In the genomic region with DNA sequence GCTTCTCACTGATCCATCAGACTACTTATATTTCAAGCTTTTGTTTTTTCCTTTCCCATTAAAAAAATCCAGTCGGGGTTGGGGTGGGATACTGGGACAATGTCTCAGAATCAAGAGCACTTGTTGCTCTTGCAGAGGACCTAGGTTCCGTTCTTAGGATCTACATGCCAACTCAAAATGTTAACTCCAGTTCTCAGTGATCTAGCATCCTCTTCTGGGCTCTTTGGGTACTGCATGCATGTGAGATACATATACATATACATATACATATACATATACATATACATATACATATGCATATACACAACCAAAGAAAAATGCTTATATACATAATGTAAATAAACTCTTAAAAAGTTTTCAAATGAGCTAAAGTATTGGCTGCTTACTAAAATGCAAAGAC, we compare ENCODE assay signal across 19 mouse cellular contexts. TPM values are rescaled to one million over a fixed set of nuclear protein-coding genes. Genes with fewer than 3 reads are reported as not detected.
DNase-seq lines count a peak whose midpoint lies in the region; ATAC-seq and TF ChIP-seq lines count a peak whose summit lies in the region.
"Had no signal": no experiment of that assay in that cellular context is flagged by ENCODE, and none has a peak within 500 bp of the region (broad histone marks: within the 10 kb centered on the region; RNA-seq: fewer than 3 reads in every experiment).

No protein-coding gene starts in this region.

- DNase-seq in CD4-positive, CD25-positive, alpha-beta regulatory T cell, adult 2 months (ENCODE audit: low read depth, low spot score): peak; percentile 21
- no peak for DNase-seq in left cerebral cortex, adult 2 months (ENCODE audit: extremely low spot score in 1 of 2, low spot score in 2 of 2)
- DNase-seq in left cerebral cortex, postnatal 10 days (ENCODE audit: extremely low spot score in 1 of 2, low spot score in 2 of 2): no peak
- DNase-seq in 416B (ENCODE audit: low read depth) (peak; percentile 57), ZHBTc4 (ENCODE audit: low read depth, low spot score) (peak; percentile 55)
- no peak for DNase-seq in right cerebral cortex, postnatal 4 days
- no peak for DNase-seq in left cerebral cortex, adult 11 months (ENCODE audit: low spot score)
- DNase-seq: adrenal gland, adult 8-10 months; cerebellum, adult 11-12 months; kidney, adult 11 months; kidney, postnatal 14 days; lung, postnatal 10 days; spleen, adult 18-20 months; thymus, postnatal 14 days had no signal

- intact Hi-C loops in left cerebral cortex, adult 2 months (cut with DNase I): no loop called here
- intact Hi-C loops in left cerebral cortex, postnatal 10 days (cut with DNase I): no loop called here

- no peak overlapping the region for H3K27ac ChIP-seq in left cerebral cortex, adult 2 months
- H3K27ac ChIP-seq: forebrain, embryonic 15.5 days; hindbrain, embryonic 12.5 days; neural tube, embryonic 12.5 days had no signal

- no peak for ATAC-seq in CD4-positive, CD25-positive, alpha-beta regulatory T cell, adult 4 months
- ATAC-seq: forebrain, embryonic 15.5 days had no signal

- no peak overlapping the region for H3K4me3 ChIP-seq in left cerebral cortex, adult 2 months
- H3K4me3 ChIP-seq: erythroblast, embryonic 14.5 days; forebrain, embryonic 15.5 days; hindbrain, embryonic 12.5 days; neural tube, embryonic 12.5 days had no signal

- TF ChIP-seq CTCF in left cerebral cortex, adult 2 months (IDR thresholded peaks at IDR 0.05): peak; percentile 25

RNA-seq across cellular contexts. Expression of a gene that starts 33.4 kb away (rescaled TPM):
- polyA plus RNA-seq in CD4-positive, CD25-positive, alpha-beta regulatory T cell, adult 4 months (2017; shearing (Covaris generic)): 10 to 100 TPM in 1 of 2 experiments, 1 to 10 TPM in 1; 6.6 to 14.8 TPM
- total RNA-seq in left cerebral cortex, adult 2 months (2021): 1 to 10 TPM; 2.6 to 4.7 TPM
- 1 to 10 TPM; 4.8 to 5.5 TPM for total RNA-seq in left cerebral cortex, postnatal 10 days (2021)

RNA-seq across cellular contexts. Expression of a gene that starts 46.7 kb away (rescaled TPM):
- polyA plus RNA-seq in CD4-positive, CD25-positive, alpha-beta regulatory T cell, adult 4 months (2017; shearing (Covaris generic)): 1 to 10 TPM in 1 of 2 experiments, under 1 TPM in 1; 0.54 to 1.2 TPM
- total RNA-seq in left cerebral cortex, adult 2 months (2021): 1 to 10 TPM; 3.6 to 4.1 TPM
- 1 to 10 TPM in 1 of 2 experiments, under 1 TPM in 1; 0.51 to 1.8 TPM for total RNA-seq in left cerebral cortex, postnatal 10 days (2021)
- polyA plus RNA-seq: erythroblast, embryonic 14.5 days had no signal

Comparison
In these comparisons a context has a peak if more than half of its experiments do, and no peak if none do; other contexts are left out.
1. DNase-seq: peak in CD4-positive, CD25-positive, alpha-beta regulatory T cell, adult 2 months (single experiment), 416B (single experiment) and ZHBTc4 (single experiment); none in left cerebral cortex, adult 2 months (0 of 2), left cerebral cortex, postnatal 10 days (0 of 2), right cerebral cortex, postnatal 4 days (single experiment) and left cerebral cortex, adult 11 months (single experiment).